Mouse (Mus musculus) CH12.LX (cell line): Measurements from ENCODE around the gene Gm20834. TPM values are rescaled to one million over a fixed set of nuclear protein-coding genes. Genes with fewer than 3 reads are reported as not detected.
"Not testable (repeated sequence)": the region's sequence is repeated elsewhere in the genome, so short reads cannot be mapped to it uniquely, and the experiment has no call there.

Experiments
- DNase-seq: peaks from one replicate; pipeline ENCODE4 v3.0.0-alpha.2; 2013; ENCODE audit errors: extremely low read depth
- H3K27ac ChIP-seq: 2 replicates; pipeline ENCODE4 v1.5.1; 2012; ENCODE audit warnings: low read depth, mild to moderate bottlenecking, control low read depth, moderate library complexity; ENCODE audit not compliant: insufficient read depth
- H3K27me3 ChIP-seq: replicated peaks from 2 replicates; pipeline ENCODE3; 2012; ENCODE audit warnings: inconsistent platforms
- H3K36me3 ChIP-seq, 2 experiments: replicated peaks in 1 of 2; 2 replicates each; pipeline versions ENCODE3 to v1.6.1; 2012; ENCODE audit warnings: inconsistent platforms in 1 of 2, low read length in 1 of 2, mild to moderate bottlenecking in 1 of 2, mixed read lengths in 1 of 2, moderate library complexity in 1 of 2; ENCODE audit not compliant: control insufficient read depth in 1 of 2, insufficient read depth in 1 of 2
- H3K4me1 ChIP-seq, 2 experiments: 2 replicates each; pipeline ENCODE4 v1.6.1; 2012; ENCODE audit warnings: inconsistent platforms in 1 of 2, moderate library complexity in 1 of 2; ENCODE audit not compliant: insufficient read depth in 2 of 2, control insufficient read depth in 1 of 2
- H3K4me2 ChIP-seq: 2 replicates; pipeline ENCODE4 v1.6.1; 2012; ENCODE audit warnings: low read depth, mild to moderate bottlenecking, control low read depth; ENCODE audit not compliant: poor library complexity, insufficient read depth, severe bottlenecking
- H3K4me3 ChIP-seq, 3 experiments: fragments of 150-350 bp in 1 of 3; sonication (generic) in 1 of 3; replicated peaks in 1 of 3; 2 replicates each; pipeline versions ENCODE3 to v1.5.1; 2011 to 2012; ENCODE audit warnings: low read depth in 2 of 3, low read length in 2 of 3, mild to moderate bottlenecking in 2 of 3, moderate library complexity in 2 of 3, control low read depth in 1 of 3, improper control_type of control experiment in 1 of 3, inconsistent platforms in 1 of 3, mixed read lengths in 1 of 3; ENCODE audit not compliant: poor library complexity in 1 of 3
- H3K79me2 ChIP-seq: replicated peaks from 2 replicates; pipeline ENCODE4 v1.6.1; 2012; ENCODE audit warnings: mild to moderate bottlenecking, moderate library complexity; ENCODE audit not compliant: control insufficient read depth, poor library complexity, insufficient read depth, severe bottlenecking; ENCODE audit errors: extremely low read depth
- H3K9ac ChIP-seq: 2 replicates; pipeline ENCODE4 v1.6.1; 2012; ENCODE audit warnings: low read depth, mild to moderate bottlenecking, control low read depth, moderate library complexity; ENCODE audit not compliant: insufficient read depth
- H3K9me3 ChIP-seq: replicated peaks from 2 replicates; pipeline ENCODE3; 2012; ENCODE audit warnings: low read length, inconsistent platforms, mixed read lengths
- dilution Hi-C: fragments of 300-500 bp; cut with MboI; formaldehyde crosslinking; loops from 2 replicates; pipeline ENCODE4 v1.14.3; 2020; ENCODE audit warnings: low sequenced_read_pairs; ENCODE audit not compliant: extremely low pct_unique_long_range_greater_than_20kb, extremely low pct_ligation_motif_present
- in situ Hi-C: fragments of 300-500 bp; cut with MboI; formaldehyde crosslinking; loops from 3 replicates; pipeline ENCODE4 v1.14.3; 2019; ENCODE audit warnings: low sequenced_read_pairs, low pct_ligation_motif_present, low pct_unique_long_range_greater_than_20kb, mixed read lengths
- polyA plus RNA-seq: library from polyadenylated mRNA; unstranded; fragments of >175 nt; gene quantifications from 2 replicates; pipeline ENCODE4 v1.2.1, GENCODE M21; 2012; ENCODE audit warnings: low read depth; ENCODE audit not compliant: insufficient read length
- total RNA-seq, 2 experiments: library from RNA; depleted of rRNA; stranded (reverse); fragments of 300-350 nt in 1 of 2; fragments of >200 nt in 1 of 2; gene quantifications; 2 replicates each; pipeline ENCODE4 v1.2.3; 2012 to 2014

Gene Gm20834
- total RNA-seq (2012; rRNA removed) (not detected in 2 replicates), total RNA-seq (2014; rRNA removed) (not detected in 2 replicates), polyA plus RNA-seq (not detected in 2 replicates)

- H3K4me2 ChIP-seq, H3K36me3 ChIP-seq, H3K9ac ChIP-seq, H3K4me3 ChIP-seq, H3K9me3 ChIP-seq, in situ Hi-C loops, H3K79me2 ChIP-seq, H3K4me1 ChIP-seq, H3K27ac ChIP-seq, H3K27me3 ChIP-seq, dilution Hi-C loops, DNase-seq: not testable (repeated sequence)
Measured at GRCm38 (mm10) chrY:10324489-10324888, at the start of gene Gm20834. Gm20834 (minus strand) TSS chrY:10324589.

Other genes starting within 250 kb of the Gm20834 start
- gene Gm21310, start 177.4 kb downstream of the Gm20834 start, total RNA-seq (2012; rRNA removed) = not detected in 2 replicates
- not detected in 2 replicates for gene Gm21310, start 177.4 kb downstream of the Gm20834 start, total RNA-seq (2014; rRNA removed)
- gene Gm21310, start 177.4 kb downstream of the Gm20834 start, polyA plus RNA-seq = not detected in 2 replicates
- not detected in 2 replicates for gene Gm28510, start 88.1 kb upstream of the Gm20834 start, total RNA-seq (2012; rRNA removed)
- not detected in 2 replicates for gene Gm28510, start 88.1 kb upstream of the Gm20834 start, total RNA-seq (2014; rRNA removed)
- gene Gm28510, start 88.1 kb upstream of the Gm20834 start, polyA plus RNA-seq = not detected in 2 replicates
- gene Gm20737, start 211.5 kb upstream of the Gm20834 start, total RNA-seq (2012; rRNA removed) = not detected in 2 replicates
- gene Gm20737, start 211.5 kb upstream of the Gm20834 start, total RNA-seq (2014; rRNA removed) = not detected in 2 replicates
- gene Gm20737, start 211.5 kb upstream of the Gm20834 start, polyA plus RNA-seq = not detected in 2 replicates
- gene Gm21775, start 228.9 kb upstream of the Gm20834 start, total RNA-seq (2012; rRNA removed) = not detected in 2 replicates
- gene Gm21775, start 228.9 kb upstream of the Gm20834 start, total RNA-seq (2014; rRNA removed) = not detected in 2 replicates
- gene Gm21775, start 228.9 kb upstream of the Gm20834 start, polyA plus RNA-seq = not detected in 2 replicates